Comparison of ENCODE assay signal across 8 mouse cellular contexts in the genomic region with DNA sequence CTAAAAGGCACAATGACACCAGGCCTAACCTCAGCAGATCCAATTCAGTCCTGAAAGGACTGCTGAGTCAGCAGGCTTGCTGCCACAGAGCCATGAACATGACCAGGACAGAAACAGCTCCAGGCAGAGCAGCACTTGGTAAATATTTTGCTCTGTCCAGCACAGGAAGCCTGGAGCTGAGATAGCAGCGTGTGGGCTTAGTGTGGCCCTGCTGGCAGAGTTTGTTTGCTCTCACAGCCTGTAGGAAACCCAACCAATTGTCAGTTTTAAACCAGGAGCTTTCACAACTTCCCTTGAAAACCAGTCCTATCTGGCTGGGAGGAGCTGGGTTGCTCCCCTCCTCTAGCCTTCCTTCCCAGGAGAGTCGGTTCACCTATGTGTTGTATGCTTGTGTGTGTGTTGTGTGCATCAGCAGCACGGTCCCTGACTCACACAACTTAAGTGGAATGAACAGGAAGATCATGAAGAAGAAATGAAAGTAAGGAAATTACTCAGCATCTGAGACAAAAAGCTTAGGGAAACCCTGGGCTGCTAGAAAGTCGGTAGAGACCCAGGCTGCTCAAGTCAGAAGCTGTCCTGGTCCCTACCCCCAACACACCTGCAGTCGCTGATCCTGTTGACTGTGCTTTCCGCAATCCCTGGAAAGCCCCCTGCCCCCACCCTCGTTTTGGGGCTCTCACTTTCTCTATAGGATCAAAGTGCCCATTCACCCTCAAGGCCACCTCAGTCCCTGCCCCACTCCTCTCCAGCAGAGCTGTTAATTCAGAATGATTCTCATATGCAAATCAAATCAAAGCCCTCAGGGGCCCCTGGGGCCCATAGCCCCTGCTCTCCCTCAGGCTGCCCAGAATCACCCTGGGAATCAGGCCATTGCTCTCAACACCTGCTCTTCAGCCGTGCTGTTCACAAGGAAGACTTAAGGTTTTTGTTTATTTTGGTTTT. TPM values are rescaled to one million over a fixed set of nuclear protein-coding genes. Genes with fewer than 3 reads are reported as not detected.
DNase-seq lines count a peak whose midpoint lies in the region; ATAC-seq and TF ChIP-seq lines count a peak whose summit lies in the region.

No protein-coding gene starts in this region.

- WGBS in hindbrain, postnatal 0 days, result 11% methylated on average over 8 of the region's 8 CpGs
- 8% methylated on average over 8 of the region's 8 CpGs for WGBS in liver, embryonic 15.5 days (ENCODE audit: insufficient replicate concordance)
- 13% methylated on average over 8 of the region's 8 CpGs for WGBS in small intestine, adult 2 months

- no peaks in the 10 kb centered on the region for H3K27me3 ChIP-seq in hindbrain, postnatal 0 days (ENCODE audit: insufficient read depth, low read length)
- no peaks in the 10 kb centered on the region for H3K27me3 ChIP-seq in liver, embryonic 15.5 days
- H3K27me3 ChIP-seq in small intestine, adult 2 months (ENCODE audit: control insufficient read depth, insufficient read depth, low read length), result no peaks in the 10 kb centered on the region

- no peaks in the 10 kb centered on the region for H3K4me1 ChIP-seq in hindbrain, postnatal 0 days (ENCODE audit: insufficient read depth, low read length)
- H3K4me1 ChIP-seq in liver, embryonic 15.5 days (replicated peaks), result peaks cover 67% of the 10 kb centered on the region
- H3K4me1 ChIP-seq in small intestine, adult 2 months (ENCODE audit: control insufficient read depth, insufficient read depth, insufficient read length, low read length), result no peaks in the 10 kb centered on the region; the same call in none of the 2 replicates

- no peak for TF ChIP-seq POLR2A in small intestine, adult 2 months (IDR thresholded peaks at IDR 0.05; ENCODE audit: low read depth, low read length)

- no peak for TF ChIP-seq CTCF in hindbrain, postnatal 0 days (IDR thresholded peaks at IDR 0.05; ENCODE audit: low read depth)
- TF ChIP-seq CTCF in small intestine, adult 2 months (IDR thresholded peaks at IDR 0.05; ENCODE audit: extremely low read depth, insufficient read length, insufficient replicate concordance, low read depth, low read length), result no peak

- DNase-seq in 416B (ENCODE audit: low read depth), result peak; percentile 99
- DNase-seq in hindbrain, postnatal 0 days (ENCODE audit: low spot score), result peak; percentile 18
- no peak for DNase-seq in left cerebral cortex, adult 18-20 months (ENCODE audit: low spot score in 2 of 2)
- DNase-seq in T-cell, adult 2 months (ENCODE audit: low spot score), result no peak

- no peak overlapping the region for H3K4me2 ChIP-seq in hindbrain, postnatal 0 days (ENCODE audit: low read depth, low read length)
- peak overlapping the region; percentile 51 for H3K4me2 ChIP-seq in liver, embryonic 15.5 days

- H3K9me3 ChIP-seq in hindbrain, postnatal 0 days (ENCODE audit: low read length), result no peaks in the 10 kb centered on the region
- H3K9me3 ChIP-seq in liver, embryonic 15.5 days (replicated peaks), result no peaks in the 10 kb centered on the region

- no peak overlapping the region for H3K9ac ChIP-seq in hindbrain, postnatal 0 days (replicated peaks; ENCODE audit: low read length)
- peak overlapping the region; percentile 10; the same call in 1 of the 2 replicates for H3K9ac ChIP-seq in liver, embryonic 15.5 days

- H3K4me3 ChIP-seq in hindbrain, postnatal 0 days (ENCODE audit: low read length), result no peak overlapping the region
- no peak overlapping the region for H3K4me3 ChIP-seq in liver, embryonic 15.5 days (replicated peaks)
- no peak overlapping the region for H3K4me3 ChIP-seq in small intestine, adult 2 months (ENCODE audit: low read depth, low read length)

- peak; percentile 60 for ATAC-seq in CD4-positive, CD25-positive, alpha-beta regulatory T cell, adult 4 months
- ATAC-seq in erythroid progenitor cell, adult 5-6 weeks (replicated peaks; ENCODE audit: low FRiP score, poor library complexity, severe bottlenecking), result peak; percentile 54; the same call in 1 of the 2 replicates
- no peak for ATAC-seq in hindbrain, postnatal 0 days
- ATAC-seq in liver, embryonic 15.5 days (ENCODE audit: insufficient read depth), result peak; percentile 81

- no peaks in the 10 kb centered on the region for H3K36me3 ChIP-seq in hindbrain, postnatal 0 days (ENCODE audit: insufficient read depth, low read length)
- H3K36me3 ChIP-seq in liver, embryonic 15.5 days (replicated peaks), result no peaks in the 10 kb centered on the region
- no peaks in the 10 kb centered on the region for H3K36me3 ChIP-seq in small intestine, adult 2 months (ENCODE audit: control insufficient read depth, insufficient read depth, low read length)

- H3K27ac ChIP-seq in hindbrain, postnatal 0 days, result peak overlapping the region; percentile 29; the same call in 1 of the 2 replicates
- H3K27ac ChIP-seq in liver, embryonic 15.5 days (replicated peaks), result peak overlapping the region; percentile 83
- peak overlapping the region; percentile 30 for H3K27ac ChIP-seq in small intestine, adult 2 months (ENCODE audit: insufficient read depth, low read depth, low read length)

RNA-seq across cellular contexts. Expression of a gene that starts 9.7 kb away (rescaled TPM):
- polyA plus RNA-seq in CD4-positive, CD25-positive, alpha-beta regulatory T cell, adult 4 months (2017; shearing (Covaris generic)), result 10 to 100 TPM; 44.5 to 58.9 TPM
- 54.8 and 64.1 TPM in 2 replicates for total RNA-seq in erythroid progenitor cell, adult 5-6 weeks (2015; ENCODE audit: low replicate concordance)
- 60.8 and 64.2 TPM in 2 replicates for total RNA-seq in erythroid progenitor cell, adult 5-6 weeks (2017; ENCODE audit: low replicate concordance)
- 20.9 and 26.5 TPM in 2 replicates for total RNA-seq in hindbrain, postnatal 0 days (2014; rRNA removed)
- 19.7 and 19.8 TPM in 2 replicates for polyA plus RNA-seq in hindbrain, postnatal 0 days (2015; fragmentation: Nextera tagmentation; extraction: Ambion mirVana)
- polyA plus RNA-seq in liver, embryonic 15.5 days (2015; fragmentation: Nextera tagmentation; extraction: Ambion mirVana), result 27.0 and 29.6 TPM in 2 replicates
- 3.6 and 6.2 TPM in 2 replicates for polyA plus RNA-seq in small intestine, adult 2 months (2012; rRNA removed)
- 10 to 100 TPM; 25.6 to 26.0 TPM for total RNA-seq in left cerebral cortex, adult 18-20 months (2021)

RNA-seq across cellular contexts. Expression of a gene that starts 22.0 kb away (rescaled TPM):
- 1,000 to 10,000 TPM in 1 of 2 experiments, 100 to 1,000 TPM in 1; 954 to 1,576 TPM for polyA plus RNA-seq in CD4-positive, CD25-positive, alpha-beta regulatory T cell, adult 4 months (2017; shearing (Covaris generic))
- total RNA-seq in erythroid progenitor cell, adult 5-6 weeks (2015; ENCODE audit: low replicate concordance), result 337 and 379 TPM in 2 replicates
- total RNA-seq in erythroid progenitor cell, adult 5-6 weeks (2017; ENCODE audit: low replicate concordance), result 133 and 171 TPM in 2 replicates
- total RNA-seq in hindbrain, postnatal 0 days (2014; rRNA removed), result 765 and 914 TPM in 2 replicates
- polyA plus RNA-seq in hindbrain, postnatal 0 days (2015; fragmentation: Nextera tagmentation; extraction: Ambion mirVana), result 297 and 312 TPM in 2 replicates
- 212 and 240 TPM in 2 replicates for polyA plus RNA-seq in liver, embryonic 15.5 days (2015; fragmentation: Nextera tagmentation; extraction: Ambion mirVana)
- 176 and 224 TPM in 2 replicates for polyA plus RNA-seq in small intestine, adult 2 months (2012; rRNA removed)
- 100 to 1,000 TPM; 277 to 280 TPM for total RNA-seq in left cerebral cortex, adult 18-20 months (2021)

RNA-seq across cellular contexts. Expression of a gene that starts 44.2 kb away (rescaled TPM):
- polyA plus RNA-seq in CD4-positive, CD25-positive, alpha-beta regulatory T cell, adult 4 months (2017; shearing (Covaris generic)), result 1 to 10 TPM; 9.3 to 9.7 TPM
- total RNA-seq in erythroid progenitor cell, adult 5-6 weeks (2015; ENCODE audit: low replicate concordance), result 85.8 and 92.6 TPM in 2 replicates
- total RNA-seq in erythroid progenitor cell, adult 5-6 weeks (2017; ENCODE audit: low replicate concordance), result 78.3 and 100 TPM in 2 replicates
- 53.2 and 60.2 TPM in 2 replicates for total RNA-seq in hindbrain, postnatal 0 days (2014; rRNA removed)
- polyA plus RNA-seq in hindbrain, postnatal 0 days (2015; fragmentation: Nextera tagmentation; extraction: Ambion mirVana), result 84.5 and 85.7 TPM in 2 replicates
- polyA plus RNA-seq in liver, embryonic 15.5 days (2015; fragmentation: Nextera tagmentation; extraction: Ambion mirVana), result 73.9 and 81.7 TPM in 2 replicates
- polyA plus RNA-seq in small intestine, adult 2 months (2012; rRNA removed), result 32.2 and 60.0 TPM in 2 replicates
- 10 to 100 TPM; 93.6 to 94.4 TPM for total RNA-seq in left cerebral cortex, adult 18-20 months (2021)

RNA-seq across cellular contexts. Expression of a gene that starts 58.8 kb away (rescaled TPM):
- polyA plus RNA-seq in CD4-positive, CD25-positive, alpha-beta regulatory T cell, adult 4 months (2017; shearing (Covaris generic)), result 10 to 100 TPM; 63.0 to 72.0 TPM
- total RNA-seq in erythroid progenitor cell, adult 5-6 weeks (2015; ENCODE audit: low replicate concordance), result 16.3 and 18.7 TPM in 2 replicates
- total RNA-seq in erythroid progenitor cell, adult 5-6 weeks (2017; ENCODE audit: low replicate concordance), result 6.3 and 12.9 TPM in 2 replicates
- 135 and 172 TPM in 2 replicates for total RNA-seq in hindbrain, postnatal 0 days (2014; rRNA removed)
- 183 and 186 TPM in 2 replicates for polyA plus RNA-seq in hindbrain, postnatal 0 days (2015; fragmentation: Nextera tagmentation; extraction: Ambion mirVana)
- 40.4 and 49.5 TPM in 2 replicates for polyA plus RNA-seq in liver, embryonic 15.5 days (2015; fragmentation: Nextera tagmentation; extraction: Ambion mirVana)
- polyA plus RNA-seq in small intestine, adult 2 months (2012; rRNA removed), result 79.6 and 166 TPM in 2 replicates
- total RNA-seq in left cerebral cortex, adult 18-20 months (2021), result 10 to 100 TPM; 94.5 to 97.4 TPM

Comparison
In these comparisons a context has a peak if more than half of its experiments do, and no peak if none do; other contexts are left out.
1. DNase-seq: peak in 416B (single experiment) and hindbrain, postnatal 0 days (single experiment); none in left cerebral cortex, adult 18-20 months (0 of 2) and T-cell, adult 2 months (single experiment).
2. H3K27ac ChIP-seq: peak in every context shown above with its lines; median percentile 83 in liver, embryonic 15.5 days; 30 in small intestine, adult 2 months; 29 in hindbrain, postnatal 0 days.